24 mouse cellular contexts compared by ENCODE assay signal in the genomic region with DNA sequence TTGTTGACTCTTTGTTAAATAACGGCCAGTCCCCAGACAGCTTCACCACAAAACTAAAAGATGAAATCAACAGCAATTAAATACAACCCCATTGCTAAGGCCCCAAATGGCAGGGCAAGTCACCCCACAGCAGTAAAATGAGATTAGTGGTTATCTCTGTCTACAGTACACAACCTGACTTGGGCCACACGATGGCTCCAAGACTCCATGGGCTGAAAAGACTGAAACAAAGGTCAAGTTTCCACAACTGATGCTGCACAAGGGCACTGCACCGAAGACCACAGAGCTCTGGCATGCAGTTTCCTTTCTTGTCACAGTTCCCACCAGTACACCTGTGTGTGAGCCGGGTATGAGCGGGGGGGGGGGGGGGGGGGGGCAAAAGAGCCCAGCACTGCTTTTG. TPM values are rescaled to one million over a fixed set of nuclear protein-coding genes. Genes with fewer than 3 reads are reported as not detected.
DNase-seq lines count a peak whose midpoint lies in the region; ATAC-seq and TF ChIP-seq lines count a peak whose summit lies in the region.
"Had no signal": no experiment of that assay in that cellular context is flagged by ENCODE, and none has a peak within 500 bp of the region (broad histone marks: within the 10 kb centered on the region; RNA-seq: fewer than 3 reads in every experiment).

No protein-coding gene starts in this region.

- DNase-seq in hindbrain, postnatal 0 days (ENCODE audit: low spot score), result no peak
- DNase-seq in hindbrain, embryonic 14.5 days (ENCODE audit: low spot score), result no peak
- no peak for DNase-seq in liver, postnatal 0 days
- DNase-seq in liver (no peak), CH12.LX (ENCODE audit: extremely low read depth) (no peak)
- no peak for DNase-seq in urinary bladder, postnatal 4 days (ENCODE audit: low spot score in 2 of 2)
- DNase-seq: adrenal gland, postnatal 36 days; cerebellum, adult 9-10 months; gastrocnemius, postnatal 25 days; heart, adult 18-20 months; kidney, adult 11 months; layer of hippocampus, postnatal 36 days; lung, postnatal 4 days; right cerebral cortex, postnatal 14 days; spleen, adult 18-20 months had no signal

- TF ChIP-seq CTCF in hindbrain, postnatal 0 days (IDR thresholded peaks at IDR 0.05; ENCODE audit: low read depth), result peak; percentile 35
- TF ChIP-seq CTCF in liver, postnatal 0 days (IDR thresholded peaks at IDR 0.05; ENCODE audit: low read depth), result peak; percentile 44
- peak in 1 of 2 experiments; percentile 59; a peak in 2 of 4 replicates for TF ChIP-seq CTCF in CH12.LX (conservative IDR thresholded peaks at IDR 0.05 in 1 of 2, IDR thresholded peaks at IDR 0.05 in 1 of 2; ENCODE audit: low read depth in 2 of 2, low read length in 2 of 2)

- no peak overlapping the region for H3K9ac ChIP-seq in hindbrain, postnatal 0 days (replicated peaks; ENCODE audit: low read length)
- H3K9ac ChIP-seq in hindbrain, embryonic 14.5 days, result no peak overlapping the region
- no peak overlapping the region for H3K9ac ChIP-seq in liver, postnatal 0 days (replicated peaks)
- no peak overlapping the region for H3K9ac ChIP-seq in CH12.LX (ENCODE audit: insufficient read depth, low read depth)
- H3K9ac ChIP-seq: heart, embryonic 13.5 days; hindbrain, embryonic 15.5 days; liver, embryonic 12.5 days; lung, embryonic 15.5 days; midbrain, embryonic 12.5 days had no signal

- no peak overlapping the region for H3K4me2 ChIP-seq in hindbrain, postnatal 0 days (ENCODE audit: low read depth, low read length)
- H3K4me2 ChIP-seq in hindbrain, embryonic 14.5 days (replicated peaks), result no peak overlapping the region
- no peak overlapping the region for H3K4me2 ChIP-seq in liver, postnatal 0 days (ENCODE audit: low read depth, low read length)
- H3K4me2 ChIP-seq in CH12.LX (ENCODE audit: insufficient read depth, low read depth, poor library complexity, severe bottlenecking), result no peak overlapping the region
- H3K4me2 ChIP-seq: heart, embryonic 13.5 days; hindbrain, embryonic 15.5 days; liver, embryonic 12.5 days; lung, embryonic 15.5 days; midbrain, embryonic 12.5 days had no signal

- in situ Hi-C loops in CH12.LX (cut with MboI; ENCODE audit: low pct_ligation_motif_present, low pct_unique_long_range_greater_than_20kb, low sequenced_read_pairs), result no loop called here

- TF ChIP-seq POLR2A in CH12.LX (IDR thresholded peaks at IDR 0.05; ENCODE audit: low read depth, low read length), result no peak

- no peaks in the 10 kb centered on the region for H3K4me1 ChIP-seq in hindbrain, postnatal 0 days (ENCODE audit: insufficient read depth, low read length)
- H3K4me1 ChIP-seq in hindbrain, embryonic 14.5 days (replicated peaks; ENCODE audit: control insufficient read depth, insufficient read depth, low read length), result peaks cover 17% of the 10 kb centered on the region
- peaks cover 4% of the 10 kb centered on the region; the same call in 1 of the 2 replicates for H3K4me1 ChIP-seq in liver, postnatal 0 days (ENCODE audit: insufficient read depth)
- H3K4me1 ChIP-seq in CH12.LX (ENCODE audit: control insufficient read depth in 1 of 2, insufficient read depth in 2 of 2), result peaks cover 0 to 9% of the 10 kb centered on the region in 2 experiments; a peak in 2 of 4 replicates
- H3K4me1 ChIP-seq: heart, embryonic 13.5 days; liver, embryonic 12.5 days; lung, embryonic 15.5 days had no signal

- no peaks in the 10 kb centered on the region for H3K79me2 ChIP-seq in CH12.LX (replicated peaks; ENCODE audit: control insufficient read depth, extremely low read depth, insufficient read depth, poor library complexity, severe bottlenecking)

- dilution Hi-C loops in CH12.LX (cut with MboI; ENCODE audit: extremely low pct_ligation_motif_present, extremely low pct_unique_long_range_greater_than_20kb, low sequenced_read_pairs), result no loop called here

- 0 out of 2 replicates have a peak, but pooled peaks have one; percentile 57 for ATAC-seq in hindbrain, postnatal 0 days
- no peak for ATAC-seq in hindbrain, embryonic 14.5 days (ENCODE audit: low FRiP score)
- ATAC-seq in liver, postnatal 0 days, result no peak
- ATAC-seq in megakaryocyte progenitor cell, adult 5-6 weeks (replicated peaks; ENCODE audit: poor library complexity), result peak; percentile 96
- ATAC-seq: CD4-positive, CD25-positive, alpha-beta regulatory T cell, adult 4 months; forebrain, embryonic 16.5 days; liver, embryonic 12.5 days had no signal

- no peaks in the 10 kb centered on the region for H3K9me3 ChIP-seq in hindbrain, postnatal 0 days (ENCODE audit: low read length)
- no peaks in the 10 kb centered on the region for H3K9me3 ChIP-seq in hindbrain, embryonic 14.5 days (ENCODE audit: control insufficient read depth, low read length)
- H3K9me3 ChIP-seq in liver, postnatal 0 days (ENCODE audit: low read length), result no peaks in the 10 kb centered on the region
- no peaks in the 10 kb centered on the region for H3K9me3 ChIP-seq in CH12.LX (replicated peaks; ENCODE audit: low read length)
- H3K9me3 ChIP-seq: forebrain, embryonic 10.5 days; heart, embryonic 13.5 days; hindbrain, embryonic 15.5 days; liver, embryonic 12.5 days; lung, embryonic 15.5 days; midbrain, embryonic 12.5 days had no signal

- no peaks in the 10 kb centered on the region for H3K27me3 ChIP-seq in hindbrain, postnatal 0 days (ENCODE audit: insufficient read depth, low read length)
- no peaks in the 10 kb centered on the region for H3K27me3 ChIP-seq in hindbrain, embryonic 14.5 days (ENCODE audit: control insufficient read depth, insufficient read depth, low read length)
- no peaks in the 10 kb centered on the region for H3K27me3 ChIP-seq in liver, postnatal 0 days (ENCODE audit: insufficient read depth, low read length)
- no peaks in the 10 kb centered on the region for H3K27me3 ChIP-seq in CH12.LX (replicated peaks)
- H3K27me3 ChIP-seq: heart, embryonic 13.5 days; hindbrain, embryonic 15.5 days; liver, embryonic 12.5 days; lung, embryonic 15.5 days; midbrain, embryonic 12.5 days had no signal

- no peaks in the 10 kb centered on the region for H3K36me3 ChIP-seq in hindbrain, postnatal 0 days (ENCODE audit: insufficient read depth, low read length)
- no peaks in the 10 kb centered on the region for H3K36me3 ChIP-seq in hindbrain, embryonic 14.5 days (replicated peaks; ENCODE audit: control insufficient read depth, insufficient read depth)
- no peaks in the 10 kb centered on the region for H3K36me3 ChIP-seq in liver, postnatal 0 days (replicated peaks; ENCODE audit: insufficient read depth, low read length)
- H3K36me3 ChIP-seq in CH12.LX (replicated peaks in 1 of 2; ENCODE audit: control insufficient read depth in 1 of 2, insufficient read depth in 1 of 2, low read length in 1 of 2), result no peaks in the 10 kb centered on the region
- H3K36me3 ChIP-seq: forebrain, embryonic 10.5 days; heart, embryonic 13.5 days; hindbrain, embryonic 15.5 days; liver, embryonic 12.5 days; lung, embryonic 15.5 days; midbrain, embryonic 12.5 days had no signal

- no peak overlapping the region for H3K4me3 ChIP-seq in hindbrain, postnatal 0 days (ENCODE audit: low read length)
- no peak overlapping the region for H3K4me3 ChIP-seq in hindbrain, embryonic 14.5 days (replicated peaks; ENCODE audit: low read length)
- H3K4me3 ChIP-seq in liver, postnatal 0 days (ENCODE audit: low read depth, low read length), result no peak overlapping the region
- H3K4me3 ChIP-seq in CH12.LX (replicated peaks in 1 of 3; ENCODE audit: low read depth in 2 of 3, low read length in 2 of 3, poor library complexity in 1 of 3), result no peak overlapping the region
- H3K4me3 ChIP-seq: forebrain, embryonic 10.5 days; heart, embryonic 13.5 days; hindbrain, embryonic 15.5 days; liver, embryonic 12.5 days; lung, embryonic 15.5 days; midbrain, embryonic 12.5 days had no signal

- 69% methylated on average over 4 of the region's 5 CpGs for WGBS in hindbrain, postnatal 0 days
- WGBS in hindbrain, embryonic 14.5 days, result 72% methylated on average over 5 of the region's 5 CpGs
- 29% methylated on average over 4 of the region's 5 CpGs for WGBS in liver, postnatal 0 days (ENCODE audit: insufficient replicate concordance)

- no peak for TF ChIP-seq EP300 in liver, postnatal 0 days (IDR thresholded peaks at IDR 0.05; ENCODE audit: low read depth)
- no peak for TF ChIP-seq EP300 in CH12.LX (IDR thresholded peaks at IDR 0.05; ENCODE audit: low read length)

- peak; percentile 58 for TF ChIP-seq RAD21 in CH12.LX (IDR thresholded peaks at IDR 0.05; ENCODE audit: low read depth, low read length)

- no peak overlapping the region for H3K27ac ChIP-seq in hindbrain, postnatal 0 days
- no peak overlapping the region for H3K27ac ChIP-seq in hindbrain, embryonic 14.5 days
- H3K27ac ChIP-seq in liver, postnatal 0 days (ENCODE audit: low read depth), result no peak overlapping the region
- H3K27ac ChIP-seq in CH12.LX (ENCODE audit: insufficient read depth, low read depth), result no peak overlapping the region
- H3K27ac ChIP-seq: forebrain, embryonic 10.5 days; heart, embryonic 13.5 days; hindbrain, embryonic 15.5 days; liver, embryonic 12.5 days; lung, embryonic 15.5 days; midbrain, embryonic 12.5 days had no signal

TF ChIP-seq in CH12.LX, 34 proteins besides CTCF, POLR2A, EP300 and RAD21:
- no peak for TF ChIP-seq USF2 (conservative IDR thresholded peaks at IDR 0.05; ENCODE audit: low read depth, low read length)
- TF ChIP-seq SMC3 (IDR thresholded peaks at IDR 0.05; ENCODE audit: low read depth, low read length), result peak; percentile 49
- TF ChIP-seq IRF4 (IDR thresholded peaks at IDR 0.05; ENCODE audit: low read depth, low read length), result peak; percentile 12; the same call in 1 of the 2 replicates
TF ChIP-seq in CH12.LX: peak in this region for 2.

RNA-seq across cellular contexts. Expression of a gene that starts 50.6 kb away (rescaled TPM):
- total RNA-seq in hindbrain, postnatal 0 days (2014; rRNA removed), result 11.6 and 17.3 TPM in 2 replicates
- polyA plus RNA-seq in hindbrain, postnatal 0 days (2015; fragmentation: Nextera tagmentation; extraction: Ambion mirVana), result 6.7 and 8.4 TPM in 2 replicates
- 7.7 and 10.3 TPM in 2 replicates for polyA plus RNA-seq in hindbrain, embryonic 14.5 days (2014; fragmentation: Nextera tagmentation; extraction: Ambion mirVana)
- polyA plus RNA-seq in liver, postnatal 0 days (2015; fragmentation: Nextera tagmentation; extraction: Ambion mirVana), result 0.05 and 0.07 TPM in 2 replicates
- total RNA-seq in CH12.LX (2012; rRNA removed), result not detected in 2 replicates
- total RNA-seq in CH12.LX (2014; rRNA removed), result not detected in 2 replicates
- not detected in 2 replicates for polyA plus RNA-seq in CH12.LX (2012; ENCODE audit: insufficient read length, low read depth)
- not detected in 2 replicates for total RNA-seq in megakaryocyte progenitor cell, adult 5-6 weeks (2015)
- not detected in 2 replicates for total RNA-seq in megakaryocyte progenitor cell, adult 5-6 weeks (2017)

Comparison
In these comparisons a context has a peak if more than half of its experiments do, and no peak if none do; other contexts are left out.
1. ATAC-seq: peak in hindbrain, postnatal 0 days (single experiment) and megakaryocyte progenitor cell, adult 5-6 weeks (single experiment); none in hindbrain, embryonic 14.5 days (single experiment) and liver, postnatal 0 days (single experiment).